Mouse (Mus musculus) neural tube, embryonic 15.5 days (tissue): ENCODE measurements at regions not wholly inside any gene's neighbourhood (a gene's known extent, or its start where the extent isn't known, plus 50 kb on each side); places are given as distances from the start of the nearest gene placed in this dataset.
"Not testable (repeated sequence)": the region's sequence is repeated elsewhere in the genome, so short reads cannot be mapped to it uniquely, and the experiment has no call there.

ENCODE experiments used
- ATAC-seq: fragments of 200-750 bp; cut with Nextera tagmentation; 2 replicates; pipeline ENCODE4 v1.8.0; 2017; ENCODE audit warnings: mild to moderate bottlenecking, moderate TSS enrichment, moderate library complexity; ENCODE audit not compliant: low FRiP score
- H3K27ac ChIP-seq: fragments of 300-500 bp; sonication (generic); replicated peaks from 2 replicates; pipeline ENCODE4 v1.5.1; 2015; ENCODE audit warnings: mild to moderate bottlenecking, inconsistent platforms
- H3K27me3 ChIP-seq: fragments of 300-500 bp; sonication (generic); replicated peaks from 2 replicates; pipeline ENCODE4 v1.6.1; 2015; ENCODE audit warnings: inconsistent platforms
- H3K36me3 ChIP-seq: fragments of 300-500 bp; sonication (generic); 2 replicates; pipeline ENCODE4 v1.6.1; 2015; ENCODE audit warnings: inconsistent platforms
- H3K4me1 ChIP-seq: fragments of 300-500 bp; sonication (generic); 2 replicates; pipeline ENCODE4 v1.6.1; 2015; ENCODE audit warnings: inconsistent platforms
- H3K4me2 ChIP-seq: fragments of 300-500 bp; sonication (generic); 2 replicates; pipeline ENCODE4 v1.6.1; 2015; ENCODE audit warnings: inconsistent platforms, mild to moderate bottlenecking, moderate library complexity
- H3K4me3 ChIP-seq: fragments of 300-500 bp; sonication (generic); replicated peaks from 2 replicates; pipeline ENCODE4 v1.5.1; 2015; ENCODE audit warnings: mild to moderate bottlenecking, inconsistent platforms
- H3K9ac ChIP-seq: fragments of 300-500 bp; sonication (generic); replicated peaks from 2 replicates; pipeline ENCODE4 v1.6.1; 2015; ENCODE audit warnings: mild to moderate bottlenecking, inconsistent platforms
- H3K9me3 ChIP-seq: fragments of 300-500 bp; sonication (generic); replicated peaks from 2 replicates; pipeline ENCODE4 v1.6.1; 2016; ENCODE audit warnings: inconsistent platforms
- WGBS: fragments of 180-500 bp; shearing (Covaris S2); methylation state at CpG from one replicate; pipeline ENCODE4 v1.1.7; 2015; ENCODE audit warnings: mixed read lengths; 5-methylcytosine and 5-hydroxymethylcytosine counted together

GRCm38 (mm10) chr6:133724627-133725026, 128.9 kb downstream of the Kap start:
- H3K36me3 ChIP-seq, H3K9me3 ChIP-seq, H3K9ac ChIP-seq, H3K4me3 ChIP-seq, H3K27me3 ChIP-seq, H3K4me2 ChIP-seq, H3K4me1 ChIP-seq, H3K27ac ChIP-seq, ATAC-seq: not testable (repeated sequence)
- WGBS: 70% methylated on average over 6 of the region's 6 CpGs

GRCm38 (mm10) chr6:133706712-133707111, 146.8 kb downstream of the Kap start:
- H3K9ac ChIP-seq, H3K4me1 ChIP-seq, ATAC-seq, H3K27me3 ChIP-seq, H3K4me3 ChIP-seq, H3K36me3 ChIP-seq, H3K9me3 ChIP-seq, H3K27ac ChIP-seq: not testable (repeated sequence)
- H3K4me2 ChIP-seq: peak overlapping the region; percentile 39
- 3% methylated on average over 8 of the region's 8 CpGs for WGBS

GRCm38 (mm10) chr6:133701625-133702024, 151.9 kb downstream of the Kap start:
- H3K4me1 ChIP-seq: no peaks in the 10 kb centered on the region
- H3K36me3 ChIP-seq: no peaks in the 10 kb centered on the region
- H3K27me3 ChIP-seq: no peaks in the 10 kb centered on the region
- no peak overlapping the region for H3K9ac ChIP-seq
- no peak overlapping the region for H3K4me3 ChIP-seq
- H3K27ac ChIP-seq: no peak overlapping the region
- H3K4me2 ChIP-seq: no peak overlapping the region
- ATAC-seq: no peak
- H3K9me3 ChIP-seq: no peaks in the 10 kb centered on the region
- 59% methylated on average over 2 of the region's 2 CpGs for WGBS
